Comparison of ENCODE assay signal across 8 mouse cellular contexts in genomic region chr8:84614512-84615223, GRCm38 (mm10). TPM values are rescaled to one million over a fixed set of nuclear protein-coding genes. Genes with fewer than 3 reads are reported as not detected.
DNase-seq lines count a peak whose midpoint lies in the region; ATAC-seq and TF ChIP-seq lines count a peak whose summit lies in the region.

No protein-coding gene starts in this region.

- WGBS in limb, embryonic 12.5 days, result 30% methylated on average over 16 of the region's 16 CpGs
- 31% methylated on average over 16 of the region's 16 CpGs for WGBS in heart, embryonic 12.5 days

- H3K36me3 ChIP-seq in limb, embryonic 12.5 days, result 0 out of 2 replicates have a peak, but pooled peaks cover 3% of the 10 kb centered on the region
- no peaks in the 10 kb centered on the region for H3K36me3 ChIP-seq in heart, embryonic 12.5 days

- H3K4me1 ChIP-seq in cortical plate, adult 2 months (ENCODE audit: control insufficient read depth, insufficient read depth, low read length), result no peaks in the 10 kb centered on the region
- peaks cover 22% of the 10 kb centered on the region for H3K4me1 ChIP-seq in limb, embryonic 12.5 days (replicated peaks)
- peaks cover 7% of the 10 kb centered on the region for H3K4me1 ChIP-seq in heart, embryonic 12.5 days (replicated peaks)

- peak; percentile 82 for TF ChIP-seq CTCF in layer of hippocampus, adult 2 months (conservative IDR thresholded peaks at IDR 0.05)
- TF ChIP-seq CTCF in cortical plate, adult 2 months (IDR thresholded peaks at IDR 0.05; ENCODE audit: extremely low read depth, insufficient read depth, low read length), result peak; percentile 51; the same call in 1 of the 2 replicates

- no peak for DNase-seq in layer of hippocampus, adult 2 months (ENCODE audit: low spot score in 2 of 2)
- no peak for DNase-seq in layer of hippocampus, adult 9-11 months
- peak; percentile 82 for DNase-seq in ES-CJ7 (ENCODE audit: low read depth, low spot score)
- no peak for DNase-seq in Muller cell, postnatal 12 days (ENCODE audit: inconsistent ontology term)
- no peak for DNase-seq in right cerebral cortex, postnatal 36 days (ENCODE audit: low spot score in 2 of 2)

- TF ChIP-seq POLR2A in cortical plate, adult 2 months (IDR thresholded peaks at IDR 0.05; ENCODE audit: extremely low read depth, insufficient read depth, low read length), result no peak

- H3K27ac ChIP-seq in layer of hippocampus, adult 2 months, result no peak overlapping the region
- no peak overlapping the region for H3K27ac ChIP-seq in cortical plate, adult 2 months (ENCODE audit: insufficient read depth, low read length)
- no peak overlapping the region for H3K27ac ChIP-seq in limb, embryonic 12.5 days
- no peak overlapping the region for H3K27ac ChIP-seq in heart, embryonic 12.5 days (ENCODE audit: poor library complexity, severe bottlenecking)

- H3K9me3 ChIP-seq in limb, embryonic 12.5 days, result no peaks in the 10 kb centered on the region
- no peaks in the 10 kb centered on the region for H3K9me3 ChIP-seq in heart, embryonic 12.5 days (replicated peaks)

- peaks cover 41% of the 10 kb centered on the region for H3K27me3 ChIP-seq in limb, embryonic 12.5 days
- H3K27me3 ChIP-seq in heart, embryonic 12.5 days (replicated peaks), result peaks cover 54% of the 10 kb centered on the region

- ATAC-seq in limb, embryonic 12.5 days (ENCODE audit: insufficient number of reproducible peaks, insufficient read depth, low FRiP score, low TSS enrichment, low read depth), result no peak
- ATAC-seq in heart, embryonic 12.5 days (ENCODE audit: insufficient number of reproducible peaks, low FRiP score), result no peak

- H3K9ac ChIP-seq in limb, embryonic 12.5 days (replicated peaks), result no peak overlapping the region
- H3K9ac ChIP-seq in heart, embryonic 12.5 days, result no peak overlapping the region

- H3K4me3 ChIP-seq in layer of hippocampus, adult 2 months, result no peak overlapping the region
- no peak overlapping the region for H3K4me3 ChIP-seq in cortical plate, adult 2 months (ENCODE audit: insufficient read depth, low read length)
- H3K4me3 ChIP-seq in limb, embryonic 12.5 days (replicated peaks), result no peak overlapping the region
- no peak overlapping the region for H3K4me3 ChIP-seq in heart, embryonic 12.5 days

- peak overlapping the region; percentile 30 for H3K4me2 ChIP-seq in limb, embryonic 12.5 days
- H3K4me2 ChIP-seq in heart, embryonic 12.5 days, result no peak overlapping the region

RNA-seq across cellular contexts. Expression of gene Ier2, which starts 48.0 kb away (rescaled TPM):
- 1 to 10 TPM; 5.1 to 7.2 TPM for total RNA-seq in layer of hippocampus, adult 2 months (2021)
- 9.6 and 13.4 TPM in 2 replicates for polyA plus RNA-seq in cortical plate, adult 2 months (2012; rRNA removed)
- polyA plus RNA-seq in limb, embryonic 12.5 days (2016; fragmentation: Nextera tagmentation; extraction: Ambion mirVana), result 134 and 144 TPM in 2 replicates
- polyA plus RNA-seq in heart, embryonic 12.5 days (2016; fragmentation: Nextera tagmentation; extraction: Ambion mirVana), result 63.4 and 68.1 TPM in 2 replicates
